Mouse (Mus musculus) brain, embryonic 14.5 days (tissue): Measurements from ENCODE around the gene Dnah2.

ENCODE experiments used
- CTCF ChIP-seq: fragments of 200-500 bp; IDR thresholded peaks from 2 replicates; pipeline ENCODE4 v1.5.1; 2012; ENCODE audit warnings: inconsistent platforms, mild to moderate bottlenecking, moderate library complexity, borderline replicate concordance; ENCODE audit not compliant: insufficient read depth, insufficient read length; ENCODE audit errors: extremely low read depth
- POLR2A ChIP-seq: fragments of 200-500 bp; IDR thresholded peaks from 2 replicates; pipeline ENCODE4 v1.6.1; 2012; ENCODE audit warnings: mild to moderate bottlenecking, inconsistent platforms, borderline replicate concordance; ENCODE audit not compliant: poor library complexity, insufficient read depth, insufficient read length, severe bottlenecking; ENCODE audit errors: extremely low read depth

DNA sequence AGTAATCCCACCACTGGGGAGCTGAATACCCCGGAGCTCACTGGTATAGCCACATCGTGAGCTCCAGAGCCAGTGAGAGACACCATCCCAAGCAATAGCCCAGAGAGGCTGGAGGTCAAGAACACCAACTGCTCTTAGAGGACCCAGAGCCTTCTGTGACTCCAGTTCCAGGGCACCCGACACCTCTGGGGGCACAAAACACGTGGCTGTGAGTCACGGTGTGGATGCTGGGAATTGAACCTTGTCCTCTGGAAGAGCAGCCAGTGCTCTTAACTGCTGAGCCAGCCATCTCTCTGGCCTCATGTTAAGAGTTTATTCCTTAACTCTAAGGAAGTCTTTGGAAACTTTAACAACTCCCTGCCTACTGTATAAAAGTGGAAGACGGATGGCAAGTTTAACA lies 163.9 kb downstream of the Dnah2 start:
- no peak for TF ChIP-seq POLR2A
- TF ChIP-seq CTCF = no peak
